Mouse (Mus musculus): Measurements from ENCODE around the gene Gtsf2. TPM values are rescaled to one million over a fixed set of nuclear protein-coding genes. Genes with fewer than 3 reads are reported as not detected.
"Not testable (repeated sequence)": the region's sequence is repeated elsewhere in the genome, so short reads cannot be mapped to it uniquely, and the experiment has no call there.

Gtsf2 gene
- total RNA-seq (2021): not detected

- intact Hi-C loops (cut with DNase I): no loop called here
- DNase-seq: no peak
Measured at GRCm38 (mm10) chr15:103448369-103448768, at the start of gene Gtsf2. Gene Gtsf2 (minus strand): TSS chr15:103448469.

- no peak for DNase-seq
- intact Hi-C loops (cut with DNase I): no loop called here
Measured at GRCm38 (mm10) chr15:103496204-103497140, 48.2 kb upstream of the Gtsf2 start.

GRCm38 (mm10) chr15:103488336-103488735 lies 40.1 kb upstream of the Gtsf2 start:
- no peak for DNase-seq
- intact Hi-C loops (cut with DNase I): no loop called here

- intact Hi-C loops (cut with DNase I): no loop called here
- no peak for DNase-seq
Measured at GRCm38 (mm10) chr15:103486658-103487057, 38.4 kb upstream of the Gtsf2 start.

GRCm38 (mm10) chr15:103485106-103485505 lies 36.8 kb upstream of the Gtsf2 start:
- no peak for DNase-seq
- intact Hi-C loops (cut with DNase I): no loop called here

GRCm38 (mm10) chr15:103484490-103484889 lies 36.2 kb upstream of the Gtsf2 start:
- intact Hi-C loops (cut with DNase I): no loop called here
- no peak for DNase-seq

GRCm38 (mm10) chr15:103482488-103482887 lies 34.2 kb upstream of the Gtsf2 start:
- DNase-seq: peak; percentile 67
- intact Hi-C loops (cut with DNase I): no loop called here

- no peak for DNase-seq
- intact Hi-C loops (cut with DNase I): no loop called here
Measured at GRCm38 (mm10) chr15:103480129-103480528, 31.9 kb upstream of the Gtsf2 start.

- DNase-seq: no peak
- intact Hi-C loops (cut with DNase I): no loop called here
Measured at GRCm38 (mm10) chr15:103479080-103479606, 30.9 kb upstream of the Gtsf2 start.

GRCm38 (mm10) chr15:103473769-103474168 lies 25.5 kb upstream of the Gtsf2 start:
- DNase-seq: no peak
- intact Hi-C loops (cut with DNase I): no loop called here

- no peak for DNase-seq
Measured at GRCm38 (mm10) chr15:103473182-103473581, 24.9 kb upstream of the Gtsf2 start.

GRCm38 (mm10) chr15:103472265-103472664 lies 24.0 kb upstream of the Gtsf2 start:
- intact Hi-C loops (cut with DNase I): no loop called here
- DNase-seq: no peak

More at GRCm38 (mm10) chr15:103473182-103473581, 24.9 kb upstream of the Gtsf2 start:
- intact Hi-C loops (cut with DNase I): no loop called here

- intact Hi-C loops (cut with DNase I): no loop called here
- DNase-seq: no peak
Measured at GRCm38 (mm10) chr15:103471488-103472194, 23.4 kb upstream of the Gtsf2 start.

GRCm38 (mm10) chr15:103462539-103463261 lies 14.4 kb upstream of the Gtsf2 start:
- intact Hi-C loops (cut with DNase I): no loop called here
- peak; percentile 73 for DNase-seq

- DNase-seq: no peak
- intact Hi-C loops (cut with DNase I): no loop called here
Measured at GRCm38 (mm10) chr15:103454449-103454848, 6.2 kb upstream of the Gtsf2 start.

GRCm38 (mm10) chr15:103453551-103454218 lies 5.4 kb upstream of the Gtsf2 start, which contains the start of gene Nckap1l:
Gene Nckap1l (plus strand): TSS chr15:103453794.
- DNase-seq: no peak
- intact Hi-C loops (cut with DNase I): no loop called here

GRCm38 (mm10) chr15:103445966-103446365 lies 2.3 kb downstream of the Gtsf2 start:
- intact Hi-C loops (cut with DNase I); DNase-seq: not testable (repeated sequence)

- no peak for DNase-seq
- intact Hi-C loops (cut with DNase I): no loop called here
Measured at GRCm38 (mm10) chr15:103430241-103430640, 18.0 kb downstream of the Gtsf2 start, which contains the start of gene Gtsf1. Gene Gtsf1 (minus strand): TSS chr15:103430470.

GRCm38 (mm10) chr15:103427017-103427416 lies 21.3 kb downstream of the Gtsf2 start:
- no peak for DNase-seq
- intact Hi-C loops (cut with DNase I): no loop called here

GRCm38 (mm10) chr15:103405586-103405985 lies 42.7 kb downstream of the Gtsf2 start:
- DNase-seq; intact Hi-C loops (cut with DNase I): not testable (repeated sequence)
